Mouse (Mus musculus) liver, embryonic 16.5 days (tissue): ENCODE results near the gene G6pc. TPM values are rescaled to one million over a fixed set of nuclear protein-coding genes. Genes with fewer than 3 reads are reported as not detected.
A peak's percentile ranks its signal among the peaks of the same experiment; 100 is the strongest.

ENCODE experiments used
- ATAC-seq: fragments of 200-750 bp; cut with Nextera tagmentation; 2 replicates; pipeline ENCODE4 v1.8.0; 2017; ENCODE audit warnings: low read depth, mild to moderate bottlenecking, moderate number of reproducible peaks, moderate library complexity
- H3K27ac ChIP-seq: fragments of 300-500 bp; sonication (generic); 2 replicates; pipeline ENCODE4 v1.5.1; 2014; ENCODE audit warnings: mild to moderate bottlenecking, low read length
- H3K27me3 ChIP-seq: fragments of 300-500 bp; sonication (generic); 2 replicates; pipeline ENCODE4 v1.6.1; 2014; ENCODE audit warnings: low read depth, low read length, mixed read lengths; ENCODE audit not compliant: control insufficient read depth, insufficient read depth
- H3K36me3 ChIP-seq: fragments of 300-500 bp; sonication (generic); 2 replicates; pipeline ENCODE4 v1.6.1; 2014; ENCODE audit warnings: mild to moderate bottlenecking; ENCODE audit not compliant: control insufficient read depth, insufficient read depth
- H3K4me1 ChIP-seq: fragments of 300-500 bp; sonication (generic); 2 replicates; pipeline ENCODE4 v1.6.1; 2014; ENCODE audit warnings: low read depth, low read length, mixed read lengths; ENCODE audit not compliant: control insufficient read depth
- H3K4me2 ChIP-seq: fragments of 300-500 bp; sonication (generic); 2 replicates; pipeline ENCODE4 v1.6.1; 2014; ENCODE audit warnings: low read depth, low read length, mixed read lengths
- H3K4me3 ChIP-seq: fragments of 300-500 bp; sonication (generic); 2 replicates; pipeline ENCODE4 v1.5.1; 2014; ENCODE audit warnings: low read depth, mild to moderate bottlenecking, low read length
- H3K9ac ChIP-seq: fragments of 300-500 bp; sonication (generic); 2 replicates; pipeline ENCODE4 v1.6.1; 2014; ENCODE audit warnings: low read depth, low read length
- H3K9me3 ChIP-seq: fragments of 300-500 bp; sonication (generic); replicated peaks from 2 replicates; pipeline ENCODE4 v1.6.1; 2016; ENCODE audit warnings: low read length; ENCODE audit not compliant: control insufficient read depth
- WGBS: fragments of 180-500 bp; shearing (Covaris S2); extraction: QIAGEN DNeasy Blood & Tissue Kit; methylation state at CpG from one replicate; pipeline ENCODE4 v1.1.7; 2014; ENCODE audit not compliant: insufficient replicate concordance; 5-methylcytosine and 5-hydroxymethylcytosine counted together
- polyA plus RNA-seq: library from polyadenylated mRNA; unstranded; fragments of >200 nt; fragmentation: Nextera tagmentation; extraction: Ambion mirVana; gene quantifications from 2 replicates; pipeline ENCODE4 v1.2.1, GENCODE M21; 2015

Gene G6pc
- polyA plus RNA-seq, 1 experiment from 2014 or later: 0.26 TPM

- H3K9ac ChIP-seq: no peak overlapping the region
- no peak overlapping the region for H3K27ac ChIP-seq
- H3K27me3 ChIP-seq: no peaks in the 10 kb centered on the region
- no peak overlapping the region for H3K4me3 ChIP-seq
- no peaks in the 10 kb centered on the region for H3K9me3 ChIP-seq
- no peaks in the 10 kb centered on the region for H3K4me1 ChIP-seq
- H3K36me3 ChIP-seq: no peaks in the 10 kb centered on the region
- WGBS: 57% methylated on average over 3 of the region's 3 CpGs
- no peak overlapping the region for H3K4me2 ChIP-seq
- no peak for ATAC-seq
Measured at GRCm38 (mm10) chr11:101351721-101352111, 15.6 kb upstream of the G6pc start.

GRCm38 (mm10) chr11:101353436-101353835 lies 13.9 kb upstream of the G6pc start:
- no peak overlapping the region for H3K9ac ChIP-seq
- no peaks in the 10 kb centered on the region for H3K36me3 ChIP-seq
- no peaks in the 10 kb centered on the region for H3K4me1 ChIP-seq
- no peak overlapping the region for H3K4me3 ChIP-seq
- H3K27ac ChIP-seq: no peak overlapping the region
- H3K27me3 ChIP-seq: no peaks in the 10 kb centered on the region
- no peaks in the 10 kb centered on the region for H3K9me3 ChIP-seq
- WGBS: 76% methylated on average over 12 of the region's 12 CpGs
- H3K4me2 ChIP-seq: no peak overlapping the region
- ATAC-seq: no peak

GRCm38 (mm10) chr11:101354438-101355010 lies 12.8 kb upstream of the G6pc start:
- H3K36me3 ChIP-seq: no peaks in the 10 kb centered on the region
- ATAC-seq: no peak
- no peak overlapping the region for H3K4me2 ChIP-seq
- no peak overlapping the region for H3K27ac ChIP-seq
- H3K4me1 ChIP-seq: no peaks in the 10 kb centered on the region
- no peak overlapping the region for H3K4me3 ChIP-seq
- no peaks in the 10 kb centered on the region for H3K9me3 ChIP-seq
- no peak overlapping the region for H3K9ac ChIP-seq
- whole genome bisulfite sequencing: 66% methylated on average over 5 of the region's 5 CpGs
- no peaks in the 10 kb centered on the region for H3K27me3 ChIP-seq

- H3K9ac ChIP-seq: no peak overlapping the region
- no peak for ATAC-seq
- no peaks in the 10 kb centered on the region for H3K36me3 ChIP-seq
- no peaks in the 10 kb centered on the region for H3K4me1 ChIP-seq
- H3K27ac ChIP-seq: no peak overlapping the region; the same call in 1 of the 2 replicates
- no peak overlapping the region for H3K4me3 ChIP-seq
- no peaks in the 10 kb centered on the region for H3K9me3 ChIP-seq
- no peaks in the 10 kb centered on the region for H3K27me3 ChIP-seq
- H3K4me2 ChIP-seq: no peak overlapping the region
- 65% methylated on average over 2 of the region's 2 CpGs for WGBS
Measured at GRCm38 (mm10) chr11:101355916-101356315, 11.4 kb upstream of the G6pc start.

GRCm38 (mm10) chr11:101357505-101358182 lies 9.7 kb upstream of the G6pc start:
- Histone ChIP-seq H3K4me1 (no peaks in the 10 kb centered on the region), H3K36me3 (no peaks in the 10 kb centered on the region), H3K27ac (no peak overlapping the region), H3K9me3 (no peaks in the 10 kb centered on the region), H3K4me2 (no peak overlapping the region), H3K4me3 (no peak overlapping the region), H3K9ac (no peak overlapping the region), H3K27me3 (no peaks in the 10 kb centered on the region)
- no peak for ATAC-seq
- 33% methylated on average over 3 of the region's 3 CpGs for WGBS

GRCm38 (mm10) chr11:101359776-101360175 lies 7.6 kb upstream of the G6pc start:
- Histone ChIP-seq H3K36me3 (no peaks in the 10 kb centered on the region), H3K9ac (no peak overlapping the region), H3K9me3 (no peaks in the 10 kb centered on the region), H3K4me2 (no peak overlapping the region), H3K27me3 (no peaks in the 10 kb centered on the region), H3K4me1 (peaks cover 2% of the 10 kb centered on the region; the same call in 1 of the 2 replicates), H3K4me3 (no peak overlapping the region), H3K27ac (no peak overlapping the region)
- no peak for ATAC-seq
- WGBS: 54% methylated on average over 9 of the region's 9 CpGs

- Histone ChIP-seq H3K4me1 (peaks cover 2% of the 10 kb centered on the region; the same call in 1 of the 2 replicates), H3K27me3 (no peaks in the 10 kb centered on the region), H3K36me3 (no peaks in the 10 kb centered on the region), H3K4me3 (no peak overlapping the region), H3K9me3 (no peaks in the 10 kb centered on the region), H3K4me2 (no peak overlapping the region), H3K9ac (no peak overlapping the region), H3K27ac (0 out of 2 replicates have a peak overlapping the region, but pooled peaks have one; percentile 4)
- ATAC-seq: no peak
- WGBS: 26% methylated on average over 3 of the region's 3 CpGs
Measured at GRCm38 (mm10) chr11:101360651-101361113, 6.7 kb upstream of the G6pc start.

GRCm38 (mm10) chr11:101364531-101364931 lies 2.8 kb upstream of the G6pc start:
- no peaks in the 10 kb centered on the region for H3K36me3 ChIP-seq
- H3K27me3 ChIP-seq: no peaks in the 10 kb centered on the region
- WGBS: 13% methylated on average over 5 of the region's 5 CpGs
- H3K9ac ChIP-seq: no peak overlapping the region
- H3K27ac ChIP-seq: 0 out of 2 replicates have a peak overlapping the region, but pooled peaks have one; percentile 16
- H3K4me2 ChIP-seq: no peak overlapping the region
- H3K4me3 ChIP-seq: no peak overlapping the region
- H3K4me1 ChIP-seq: peaks cover 2% of the 10 kb centered on the region; the same call in 1 of the 2 replicates
- H3K9me3 ChIP-seq: no peaks in the 10 kb centered on the region
- peak; percentile 42 for ATAC-seq

- no peak overlapping the region for H3K4me2 ChIP-seq
- WGBS: 56% methylated on average over 5 of the region's 5 CpGs
- H3K9ac ChIP-seq: no peak overlapping the region
- H3K27me3 ChIP-seq: no peaks in the 10 kb centered on the region
- no peak for ATAC-seq
- no peaks in the 10 kb centered on the region for H3K9me3 ChIP-seq
- no peak overlapping the region for H3K4me3 ChIP-seq
- H3K27ac ChIP-seq: no peak overlapping the region
- no peaks in the 10 kb centered on the region for H3K4me1 ChIP-seq
- H3K36me3 ChIP-seq: no peaks in the 10 kb centered on the region
Measured at GRCm38 (mm10) chr11:101370141-101370540, 2.8 kb downstream of the G6pc start.
